Mouse (Mus musculus): ENCODE data around the gene Slc39a5. TPM values are rescaled to one million over a fixed set of nuclear protein-coding genes. Genes with fewer than 3 reads are reported as not detected.

The Slc39a5 gene
- total and polyA plus RNA-seq, 2 experiments from 2014 or later, result 0.10 to 0.24 TPM

DNA sequence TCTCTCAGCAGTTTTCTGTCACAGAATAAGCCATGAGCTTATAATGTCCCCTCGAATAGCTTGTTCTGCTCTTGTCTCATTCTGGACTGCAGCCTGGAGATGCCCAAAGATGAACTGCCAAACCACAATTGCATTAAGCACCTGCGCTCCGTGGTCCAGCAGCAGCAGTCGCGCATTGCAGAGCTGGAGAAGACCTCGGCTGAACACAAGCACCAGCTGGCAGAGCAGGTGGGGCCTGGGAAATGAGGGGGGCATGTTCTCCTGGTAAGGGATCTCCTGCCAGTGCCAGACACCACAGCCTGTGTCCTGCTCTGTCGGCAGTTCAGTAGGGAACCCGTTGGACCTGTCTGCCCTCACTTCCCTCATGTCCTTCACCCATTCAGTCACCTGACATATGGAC lies 35.3 kb upstream of the Slc39a5 start:
- peaks cover 73% of the 10 kb centered on the region for H3K36me3 ChIP-seq (ENCODE audit: insufficient read depth)

GRCm38 (mm10) chr10:128435873-128436272 lies 34.8 kb upstream of the Slc39a5 start:
- ATAC-seq (no peak), DNase-seq (no peak)
- 82% methylated on average over 5 of the region's 5 CpGs for WGBS
- H3K27me3 ChIP-seq (ENCODE audit: insufficient read depth, low read length), result no peaks in the 10 kb centered on the region
- TF ChIP-seq CTCF (IDR thresholded peaks at IDR 0.05; ENCODE audit: low read depth), result no peak
- H3K27ac ChIP-seq (ENCODE audit: low read depth, low read length), result 0 out of 2 replicates have a peak overlapping the region, but pooled peaks have one; percentile 29
- H3K9me3 ChIP-seq (ENCODE audit: low read length), result no peaks in the 10 kb centered on the region
- no peaks in the 10 kb centered on the region for H3K4me1 ChIP-seq (ENCODE audit: insufficient read depth)
- no peak overlapping the region for H3K9ac ChIP-seq
- H3K4me2 ChIP-seq (ENCODE audit: low read depth), result no peak overlapping the region
- H3K4me3 ChIP-seq (ENCODE audit: low read depth, low read length), result no peak overlapping the region
- peaks cover 73% of the 10 kb centered on the region for H3K36me3 ChIP-seq (ENCODE audit: insufficient read depth)

More for the DNA sequence above, 35.3 kb upstream of the Slc39a5 start:
- H3K4me1 ChIP-seq (ENCODE audit: insufficient read depth), result no peaks in the 10 kb centered on the region
- H3K27me3 ChIP-seq (ENCODE audit: insufficient read depth, low read length), result no peaks in the 10 kb centered on the region
- H3K4me2 ChIP-seq (ENCODE audit: low read depth), result no peak overlapping the region
- no peaks in the 10 kb centered on the region for H3K9me3 ChIP-seq (ENCODE audit: low read length)
- WGBS, result 85% methylated on average over 8 of the region's 8 CpGs
- H3K27ac ChIP-seq (ENCODE audit: low read depth, low read length), result no peak overlapping the region
- DNase-seq (no peak), ATAC-seq (no peak)
- no peak overlapping the region for H3K9ac ChIP-seq
- TF ChIP-seq CTCF (IDR thresholded peaks at IDR 0.05; ENCODE audit: low read depth), result no peak
- no peak overlapping the region for H3K4me3 ChIP-seq (ENCODE audit: low read depth, low read length)

DNA sequence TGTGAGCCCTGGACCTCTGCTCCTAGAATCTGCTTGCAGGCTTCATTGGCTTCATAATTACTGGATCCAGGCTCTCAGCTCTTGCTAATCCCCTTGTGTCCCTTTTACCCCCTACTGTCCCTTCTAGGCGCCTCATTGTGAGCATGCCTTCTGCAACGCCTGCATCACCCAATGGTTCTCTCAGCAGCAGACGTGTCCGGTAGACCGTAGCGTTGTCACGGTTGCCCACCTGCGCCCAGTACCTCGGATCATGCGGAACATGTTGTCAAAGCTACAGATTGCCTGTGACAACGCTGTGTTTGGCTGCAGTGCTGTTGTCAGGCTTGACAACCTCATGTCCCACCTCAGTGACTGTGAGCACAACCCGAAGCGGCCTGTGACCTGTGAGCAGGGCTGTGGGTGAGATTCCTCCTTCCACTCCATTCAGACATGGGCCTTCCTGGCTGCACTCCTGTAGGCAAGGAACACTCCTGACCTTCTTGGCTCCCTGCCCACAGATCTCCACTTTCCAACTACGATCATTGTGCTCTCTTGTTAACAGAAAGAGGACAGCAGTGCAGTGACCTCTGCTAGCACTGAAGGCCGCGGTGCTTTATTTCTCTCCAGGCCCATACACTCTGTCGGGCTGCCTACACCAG lies 34.3 kb upstream of the Slc39a5 start:
- Histone ChIP-seq H3K4me2 (ENCODE audit: low read depth) (no peak overlapping the region), H3K9ac (no peak overlapping the region), H3K4me1 (ENCODE audit: insufficient read depth) (no peaks in the 10 kb centered on the region), H3K27me3 (ENCODE audit: insufficient read depth, low read length) (no peaks in the 10 kb centered on the region), H3K4me3 (ENCODE audit: low read depth, low read length) (no peak overlapping the region), H3K36me3 (ENCODE audit: insufficient read depth) (peaks cover 73% of the 10 kb centered on the region), H3K27ac (ENCODE audit: low read depth, low read length) (no peak overlapping the region), H3K9me3 (ENCODE audit: low read length) (no peaks in the 10 kb centered on the region)
- 78% methylated on average over 17 of the region's 17 CpGs for WGBS
- TF ChIP-seq CTCF (IDR thresholded peaks at IDR 0.05; ENCODE audit: low read depth), result no peak
- no peak for ATAC-seq
- DNase-seq, result no peak

GRCm38 (mm10) chr10:128434681-128435080 lies 33.7 kb upstream of the Slc39a5 start:
- no peak overlapping the region for H3K9ac ChIP-seq
- H3K4me2 ChIP-seq (ENCODE audit: low read depth), result no peak overlapping the region
- no peak overlapping the region for H3K27ac ChIP-seq (ENCODE audit: low read depth, low read length)
- H3K36me3 ChIP-seq (ENCODE audit: insufficient read depth), result peaks cover 72% of the 10 kb centered on the region
- no peak for DNase-seq
- ATAC-seq, result no peak
- H3K27me3 ChIP-seq (ENCODE audit: insufficient read depth, low read length), result no peaks in the 10 kb centered on the region
- H3K4me3 ChIP-seq (ENCODE audit: low read depth, low read length), result no peak overlapping the region
- 89% methylated on average over 10 of the region's 10 CpGs for WGBS
- no peaks in the 10 kb centered on the region for H3K9me3 ChIP-seq (ENCODE audit: low read length)
- TF ChIP-seq CTCF (IDR thresholded peaks at IDR 0.05; ENCODE audit: low read depth), result no peak
- H3K4me1 ChIP-seq (ENCODE audit: insufficient read depth), result no peaks in the 10 kb centered on the region

- TF ChIP-seq CTCF (IDR thresholded peaks at IDR 0.05; ENCODE audit: low read depth), result no peak
Measured at GRCm38 (mm10) chr10:128433417-128433816, 32.4 kb upstream of the Slc39a5 start.

GRCm38 (mm10) chr10:128429454-128429853 lies 28.4 kb upstream of the Slc39a5 start:
- Histone ChIP-seq H3K9ac (no peak overlapping the region), H3K27ac (ENCODE audit: low read depth, low read length) (no peak overlapping the region), H3K27me3 (ENCODE audit: insufficient read depth, low read length) (no peaks in the 10 kb centered on the region), H3K4me2 (ENCODE audit: low read depth) (no peak overlapping the region), H3K9me3 (ENCODE audit: low read length) (no peaks in the 10 kb centered on the region), H3K4me1 (ENCODE audit: insufficient read depth) (no peaks in the 10 kb centered on the region), H3K4me3 (ENCODE audit: low read depth, low read length) (no peak overlapping the region), H3K36me3 (ENCODE audit: insufficient read depth) (peaks cover 47% of the 10 kb centered on the region)
- DNase-seq, result no peak
- no peak for TF ChIP-seq CTCF (IDR thresholded peaks at IDR 0.05; ENCODE audit: low read depth)
- WGBS, result 91% methylated on average over 4 of the region's 4 CpGs
- ATAC-seq, result no peak

More at GRCm38 (mm10) chr10:128433417-128433816, 32.4 kb upstream of the Slc39a5 start:
- DNase-seq (no peak), ATAC-seq (no peak)
- Histone ChIP-seq H3K4me2 (ENCODE audit: low read depth) (no peak overlapping the region), H3K4me1 (ENCODE audit: insufficient read depth) (no peaks in the 10 kb centered on the region), H3K27ac (ENCODE audit: low read depth, low read length) (no peak overlapping the region), H3K9ac (no peak overlapping the region), H3K36me3 (ENCODE audit: insufficient read depth) (peaks cover 72% of the 10 kb centered on the region), H3K4me3 (ENCODE audit: low read depth, low read length) (no peak overlapping the region), H3K27me3 (ENCODE audit: insufficient read depth, low read length) (no peaks in the 10 kb centered on the region), H3K9me3 (ENCODE audit: low read length) (no peaks in the 10 kb centered on the region)
- WGBS, result 93% methylated on average over 2 of the region's 2 CpGs

DNA sequence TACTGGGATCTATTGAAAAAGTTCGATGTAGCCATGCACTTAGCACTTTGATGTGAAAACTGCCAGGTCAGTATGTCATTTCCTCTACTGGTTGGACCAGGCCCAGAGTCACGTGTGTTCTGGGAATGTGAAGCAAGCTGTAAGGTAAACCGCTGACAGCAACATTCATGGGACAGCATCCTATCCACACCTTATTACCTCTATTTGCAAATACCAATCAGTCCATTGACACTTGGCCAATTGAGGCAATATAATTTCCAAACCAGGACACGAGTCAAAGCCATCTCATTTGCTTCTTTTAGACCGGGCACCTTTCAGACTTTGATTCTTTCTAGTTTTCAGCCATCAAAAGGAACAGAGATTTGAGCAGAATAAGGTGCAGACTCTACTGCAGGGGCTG lies 28.0 kb upstream of the Slc39a5 start:
- Histone ChIP-seq H3K27ac (ENCODE audit: low read depth, low read length) (no peak overlapping the region), H3K4me3 (ENCODE audit: low read depth, low read length) (no peak overlapping the region), H3K9ac (no peak overlapping the region), H3K9me3 (ENCODE audit: low read length) (no peaks in the 10 kb centered on the region), H3K4me2 (ENCODE audit: low read depth) (no peak overlapping the region), H3K4me1 (ENCODE audit: insufficient read depth) (no peaks in the 10 kb centered on the region), H3K36me3 (ENCODE audit: insufficient read depth) (peaks cover 50% of the 10 kb centered on the region), H3K27me3 (ENCODE audit: insufficient read depth, low read length) (no peaks in the 10 kb centered on the region)
- 93% methylated on average over 5 of the region's 5 CpGs for WGBS
- ATAC-seq, result no peak
- DNase-seq, result no peak
- TF ChIP-seq CTCF (IDR thresholded peaks at IDR 0.05; ENCODE audit: low read depth), result no peak

Data from forebrain, postnatal 0 days (tissue).